Mouse (Mus musculus) kidney, adult 2 months (tissue): ENCODE measurements around the gene Coro1b.

Experiments used
- CTCF ChIP-seq: fragments of 200-500 bp; conservative IDR thresholded peaks from 2 replicates; pipeline ENCODE4 v1.5.1; 2011; ENCODE audit warnings: low read depth, mild to moderate bottlenecking, control low read depth, low read length, moderate library complexity, mixed read lengths; ENCODE audit not compliant: insufficient read depth, insufficient read length
- POLR2A ChIP-seq: fragments of 200-500 bp; IDR thresholded peaks from one replicate; pipeline ENCODE4 v1.6.1; 2011; ENCODE audit warnings: low read depth, low read length, control low read depth

- TF ChIP-seq POLR2A: no peak
- no peak for TF ChIP-seq CTCF
These were observed 33.5 kb downstream of the Coro1b start for GRCm38 (mm10) chr19:4181892-4182291.
